Mouse (Mus musculus) urinary bladder, postnatal 25 days (tissue): ENCODE measurements around the gene Ankrd17.
"Not testable (repeated sequence)": the region's sequence is repeated elsewhere in the genome, so short reads cannot be mapped to it uniquely, and the experiment has no call there.

Source experiments
- DNase-seq: peaks from one replicate; pipeline ENCODE4 v3.0.0; 2022; ENCODE audit warnings: low spot score

The Ankrd17 gene

DNA sequence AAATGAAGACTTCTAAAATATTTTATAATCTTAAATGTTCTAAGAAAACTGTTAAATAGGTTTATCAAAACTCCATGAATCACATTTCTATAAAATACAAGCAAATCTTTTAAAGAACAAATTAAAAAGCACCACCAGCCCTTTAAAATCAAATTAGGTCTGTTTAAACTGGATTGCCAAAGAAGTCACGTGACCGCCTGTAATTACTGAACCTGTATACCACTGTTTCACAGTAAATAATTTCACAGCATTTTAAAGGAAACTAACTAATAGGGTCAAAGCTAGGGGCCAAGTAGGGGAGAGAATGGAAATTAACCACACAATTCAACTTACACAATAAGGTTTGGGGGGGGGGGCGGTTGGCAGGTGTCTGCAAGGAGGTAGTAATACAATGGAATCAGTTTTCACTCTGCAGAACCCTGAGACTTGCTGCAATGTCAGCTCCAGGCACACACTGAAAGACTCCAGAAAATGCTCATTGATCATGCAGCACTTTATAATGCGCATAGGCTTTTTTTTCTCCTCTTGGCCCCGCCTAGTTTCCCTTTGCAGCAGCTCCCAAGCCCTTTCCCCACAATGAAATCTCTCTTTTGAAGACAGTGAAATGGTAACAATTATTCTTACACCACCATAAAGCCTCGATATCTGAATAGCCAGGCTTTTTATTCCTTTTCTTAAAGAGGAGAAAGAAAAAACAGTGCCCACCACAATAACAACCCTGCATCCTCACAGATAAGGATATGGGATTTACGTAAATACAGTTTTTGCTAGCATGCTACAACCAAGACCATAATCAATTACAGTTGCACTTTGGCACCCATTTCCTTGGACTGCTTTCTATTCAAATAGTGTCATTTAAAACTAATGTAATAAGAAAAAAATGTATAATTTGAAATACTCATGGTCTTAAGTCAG lies 27.9 kb downstream of the Ankrd17 start:
- DNase-seq: no peak

DNA sequence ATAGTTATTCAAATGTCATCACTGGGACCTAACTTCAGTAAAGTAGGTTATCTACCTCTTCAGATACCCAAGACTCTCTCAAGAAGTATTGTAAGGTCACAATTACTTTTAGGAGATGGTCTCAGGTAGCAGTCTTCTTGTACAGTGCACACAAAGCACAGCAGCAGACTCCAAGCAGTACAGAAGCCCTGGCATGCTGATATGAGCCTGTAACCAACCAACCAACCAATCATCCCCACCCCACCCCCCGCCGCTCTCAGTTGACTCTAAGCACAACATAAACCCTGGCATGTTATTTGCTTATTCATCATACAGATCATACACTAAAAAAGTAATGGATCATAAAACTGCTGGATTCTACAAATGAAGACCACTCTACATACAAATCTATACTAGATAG lies 33.9 kb downstream of the Ankrd17 start:
- no peak for DNase-seq

DNA sequence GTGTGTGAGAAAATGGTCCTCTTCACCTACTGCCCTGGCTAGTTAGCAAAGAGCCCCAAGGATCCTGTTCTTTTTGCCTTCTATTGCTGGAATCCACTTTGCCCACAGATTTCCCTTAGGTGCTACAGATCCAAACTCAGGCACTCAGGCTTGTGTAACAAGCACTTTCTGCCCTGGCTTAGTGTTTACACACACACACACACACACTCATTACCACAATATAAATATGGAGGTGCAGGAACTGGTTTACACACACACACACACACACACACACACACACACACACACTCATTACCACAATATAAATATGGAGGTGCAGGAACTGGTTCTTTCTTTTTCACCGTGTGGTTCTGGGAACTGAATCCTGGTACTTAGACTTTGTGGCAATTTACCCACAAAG lies 35.3 kb downstream of the Ankrd17 start:
- DNase-seq: no peak

DNA sequence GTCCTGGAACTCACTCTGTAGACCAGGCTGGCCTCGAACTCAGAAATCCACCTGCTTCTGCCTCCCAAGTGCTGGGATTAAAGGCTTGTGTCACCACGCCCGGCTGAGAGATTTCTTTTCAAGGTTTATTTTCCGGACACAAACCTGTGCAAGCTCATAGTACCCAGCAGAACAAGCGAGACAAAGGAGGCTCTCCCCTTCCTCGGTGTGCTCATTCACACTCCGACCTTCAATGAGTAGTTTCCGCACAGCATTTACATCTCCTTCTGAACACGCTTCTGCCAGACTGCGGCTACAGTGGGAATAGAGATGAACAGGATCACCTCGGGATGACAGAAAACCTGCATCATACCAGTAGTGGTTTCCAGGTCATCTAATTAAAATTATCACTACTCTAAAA lies 68.0 kb downstream of the Ankrd17 start:
- DNase-seq: no peak

DNA sequence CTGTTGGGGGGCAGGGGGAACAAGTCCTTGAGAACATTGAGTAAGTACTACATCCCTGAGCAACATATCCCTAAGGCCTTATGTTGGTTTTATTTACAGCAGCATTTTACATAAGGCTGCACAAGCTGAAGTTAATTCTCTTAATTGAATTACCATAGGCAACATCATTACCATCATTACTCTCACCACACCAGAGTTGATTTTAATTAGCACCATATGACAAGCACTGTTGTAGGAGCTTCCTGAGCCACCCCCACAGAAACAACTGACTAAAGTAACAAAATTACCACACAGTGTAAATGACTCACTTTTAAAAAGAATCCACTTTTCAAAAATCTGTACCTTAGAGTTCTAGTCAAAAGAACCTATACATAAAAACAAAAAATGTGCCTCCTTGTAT lies 76.5 kb downstream of the Ankrd17 start:
- DNase-seq: no peak

DNA sequence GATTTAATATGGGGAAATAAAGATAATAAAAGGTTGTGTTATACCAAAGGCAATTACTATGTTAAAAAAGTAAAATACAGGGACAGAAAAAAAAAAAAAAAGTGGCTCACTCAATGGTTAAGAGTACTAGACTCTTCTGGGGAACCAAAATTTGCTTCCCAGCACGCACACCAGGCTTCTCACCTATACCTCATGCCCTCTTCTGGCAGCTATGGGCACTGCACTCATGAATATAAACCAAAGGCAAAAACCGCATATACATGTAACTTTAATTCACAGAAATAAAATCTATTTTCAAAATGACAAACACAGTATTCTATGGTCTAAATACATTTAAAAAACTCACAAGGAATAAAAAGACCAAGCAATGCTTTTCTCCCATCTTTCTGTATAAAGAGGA lies 79.8 kb downstream of the Ankrd17 start:
- DNase-seq: peak; percentile 12

DNA sequence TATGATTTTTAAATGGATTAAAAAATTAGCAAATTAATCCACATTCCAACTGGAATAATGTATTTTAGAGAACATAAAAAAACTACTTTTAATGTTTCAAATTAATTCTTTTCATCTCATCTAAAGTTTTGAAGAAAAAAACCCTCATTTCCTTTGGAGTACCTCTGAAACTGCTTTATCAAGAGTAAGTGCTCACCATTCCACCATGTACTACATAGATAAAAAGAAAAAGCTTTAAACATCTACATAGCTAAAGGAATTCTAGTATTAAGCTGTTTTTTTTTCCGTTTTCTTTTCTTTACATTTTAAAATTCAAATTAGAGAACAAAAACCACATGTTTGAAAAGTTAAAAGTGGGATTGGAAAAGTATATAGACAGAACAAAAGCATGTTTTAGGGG lies 86.3 kb downstream of the Ankrd17 start:
- no peak for DNase-seq

DNA sequence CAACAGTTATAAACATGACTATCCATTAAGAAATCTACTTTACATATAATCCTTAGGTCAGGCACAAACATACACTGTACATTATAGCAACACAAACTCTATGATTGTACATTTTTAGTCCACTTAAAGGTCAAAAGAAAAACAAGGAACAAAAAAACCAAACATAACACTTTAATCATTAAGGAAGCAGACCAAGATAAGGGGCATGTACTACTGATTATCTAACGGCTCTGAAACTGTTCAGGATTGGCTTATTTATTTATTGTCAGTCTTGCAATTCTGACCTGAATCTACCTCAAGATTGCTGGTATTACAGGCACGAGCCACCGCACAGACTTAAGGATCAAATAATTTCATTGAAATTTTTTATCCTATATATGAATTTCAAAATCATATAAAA lies 87.0 kb downstream of the Ankrd17 start:
- no peak for DNase-seq

DNA sequence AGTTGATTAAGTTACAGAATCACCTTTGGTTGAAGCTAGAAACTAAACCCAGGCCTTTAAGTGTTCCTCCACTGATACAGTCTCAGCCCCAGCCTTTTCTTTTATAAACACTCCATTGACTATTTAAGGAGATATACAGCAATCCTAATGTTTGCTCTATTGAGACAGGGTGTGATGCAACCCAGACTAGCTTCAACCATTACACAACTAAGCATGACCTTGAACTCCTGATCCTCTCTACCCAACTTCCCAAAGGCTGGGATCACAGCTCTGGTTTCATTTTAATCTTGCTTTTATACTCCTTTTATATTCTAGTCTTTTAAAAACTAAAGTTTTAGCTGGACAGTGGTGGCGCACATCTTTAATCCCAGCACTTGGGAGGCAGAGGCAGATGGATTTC lies 88.9 kb downstream of the Ankrd17 start:
- no peak for DNase-seq

DNA sequence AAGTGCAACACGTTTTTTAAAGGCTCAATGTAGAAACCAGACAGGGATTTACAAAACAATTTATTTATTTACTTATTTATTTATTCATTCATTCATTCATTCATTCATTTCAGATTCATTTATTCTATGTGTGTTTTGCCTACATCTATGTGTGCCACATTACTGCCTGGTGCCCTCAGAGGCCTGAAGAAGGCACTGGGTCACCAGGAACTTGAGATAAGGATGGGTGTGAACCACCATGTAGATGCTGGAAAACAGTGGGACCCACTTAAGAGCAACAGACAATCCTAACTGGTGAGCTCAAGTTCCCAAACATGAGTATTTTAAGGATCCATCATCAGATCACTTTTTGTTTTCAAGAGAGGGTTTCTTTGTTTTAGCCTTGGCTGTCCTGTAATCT lies 91.6 kb downstream of the Ankrd17 start:
- no peak for DNase-seq

DNA sequence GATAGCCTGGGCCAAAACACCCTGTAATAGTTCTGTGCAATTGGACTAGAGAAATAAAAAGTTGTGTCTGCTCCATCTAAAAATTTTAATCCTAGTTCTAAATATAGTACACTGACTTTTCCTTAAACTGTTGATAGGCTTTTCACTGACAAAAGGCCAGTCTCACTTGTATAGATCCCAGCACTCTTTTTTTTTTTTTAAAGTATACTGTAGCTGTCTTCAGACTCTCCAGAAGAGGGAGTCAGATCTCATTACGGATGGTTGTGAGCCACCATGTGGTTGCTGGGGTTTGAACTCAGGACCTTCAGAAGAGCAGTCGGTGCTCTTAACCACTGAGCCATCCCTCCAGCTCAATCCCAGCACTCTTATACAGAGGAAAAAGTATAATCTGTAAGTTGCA lies 104.1 kb downstream of the Ankrd17 start:
- DNase-seq: not testable (repeated sequence)

DNA sequence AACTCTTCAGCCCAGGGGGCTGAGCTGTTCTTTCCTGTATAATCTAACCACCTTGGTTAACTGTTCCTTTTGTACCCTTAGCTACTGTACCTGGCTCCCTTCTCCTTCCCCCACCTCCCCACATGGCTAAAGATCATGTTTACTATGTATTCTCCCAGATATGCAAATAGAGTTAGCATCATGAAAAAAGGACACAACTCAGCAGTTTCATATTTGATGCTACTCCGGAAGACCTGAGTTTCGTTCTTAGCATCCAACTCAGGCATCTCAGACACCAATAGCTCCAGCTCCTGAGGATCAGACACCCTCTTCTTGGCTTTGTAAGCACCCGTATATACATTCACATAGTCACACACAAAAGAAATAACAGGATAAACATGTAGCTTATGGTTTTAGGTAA lies 109.4 kb downstream of the Ankrd17 start:
- DNase-seq: no peak

DNA sequence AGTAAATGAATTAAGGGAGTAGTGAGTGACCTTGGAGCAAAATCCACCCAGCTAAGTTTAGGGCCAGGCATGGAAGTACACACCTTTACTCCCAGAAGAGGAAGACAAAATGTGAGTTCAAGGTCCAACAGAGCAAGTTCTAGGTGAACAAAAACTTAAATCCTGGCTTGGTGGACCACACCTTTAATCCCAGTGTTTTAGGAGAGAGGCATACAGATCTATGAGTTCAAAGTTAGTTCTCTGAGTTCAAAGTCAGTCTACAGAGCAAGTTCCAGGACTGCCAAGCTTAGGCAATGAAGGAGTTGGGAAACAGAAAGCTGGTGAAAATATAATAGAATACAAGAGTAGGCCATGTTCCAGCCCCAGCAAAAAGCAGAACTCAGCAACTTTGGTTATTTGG lies 118.9 kb downstream of the Ankrd17 start:
- no peak for DNase-seq

DNA sequence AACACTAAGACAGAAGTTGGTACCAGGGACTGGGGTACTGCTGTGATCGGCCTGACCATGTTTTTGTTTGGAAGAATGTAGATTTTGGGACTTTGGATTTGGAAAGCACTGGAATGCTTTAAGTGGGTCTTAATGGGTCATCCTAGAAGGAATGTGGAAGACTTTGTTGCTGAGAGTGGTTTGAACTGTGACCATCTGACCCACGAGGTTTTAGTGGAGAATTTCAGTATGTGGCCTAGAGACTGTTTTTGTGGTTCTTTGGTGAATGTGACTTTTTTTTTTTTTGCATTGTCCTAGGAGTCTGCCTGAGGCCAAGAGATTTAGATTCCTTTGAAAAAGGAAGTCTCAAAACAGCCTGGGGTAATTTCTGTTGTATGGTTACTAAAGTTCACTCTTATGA lies 119.4 kb downstream of the Ankrd17 start:
- no peak for DNase-seq

DNA sequence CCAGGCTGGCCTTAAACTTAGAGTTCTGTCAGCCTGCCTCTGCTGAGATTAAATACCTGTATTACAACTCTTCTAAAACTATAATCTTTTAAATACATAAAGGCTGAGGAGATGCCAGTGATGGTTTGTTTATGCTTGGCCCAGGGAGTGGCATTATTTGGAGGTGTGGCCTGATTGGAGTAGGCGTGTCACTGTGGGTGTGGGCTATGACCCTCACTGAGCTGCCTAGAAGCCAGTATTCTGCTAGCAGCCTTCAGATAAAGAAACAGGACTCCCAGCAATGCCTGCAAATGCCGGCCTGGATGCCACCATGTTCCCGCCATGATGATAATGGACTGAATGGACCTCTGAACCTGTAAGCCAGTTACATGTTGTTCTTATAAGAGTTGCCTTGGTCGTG lies 119.8 kb downstream of the Ankrd17 start:
- no peak for DNase-seq

DNA sequence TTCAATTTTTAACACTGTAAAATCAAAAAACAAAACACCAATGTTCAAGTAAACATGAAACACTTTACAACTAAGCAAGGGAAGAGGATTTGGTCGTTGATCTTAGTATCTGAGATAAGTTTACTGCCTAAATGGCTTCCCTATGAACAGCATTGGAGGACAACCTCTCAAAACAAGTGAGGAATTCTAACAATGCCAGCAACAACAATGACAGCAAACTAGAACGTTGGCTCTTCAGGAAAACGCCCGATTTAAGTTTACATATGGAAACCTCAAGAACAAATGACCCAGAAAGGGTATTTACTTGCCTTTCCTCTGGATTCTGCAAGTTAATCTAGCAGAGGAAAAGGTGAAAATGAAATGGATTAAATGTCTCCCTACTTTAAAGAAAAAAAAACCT lies 121.0 kb downstream of the Ankrd17 start:
- DNase-seq: no peak

DNA sequence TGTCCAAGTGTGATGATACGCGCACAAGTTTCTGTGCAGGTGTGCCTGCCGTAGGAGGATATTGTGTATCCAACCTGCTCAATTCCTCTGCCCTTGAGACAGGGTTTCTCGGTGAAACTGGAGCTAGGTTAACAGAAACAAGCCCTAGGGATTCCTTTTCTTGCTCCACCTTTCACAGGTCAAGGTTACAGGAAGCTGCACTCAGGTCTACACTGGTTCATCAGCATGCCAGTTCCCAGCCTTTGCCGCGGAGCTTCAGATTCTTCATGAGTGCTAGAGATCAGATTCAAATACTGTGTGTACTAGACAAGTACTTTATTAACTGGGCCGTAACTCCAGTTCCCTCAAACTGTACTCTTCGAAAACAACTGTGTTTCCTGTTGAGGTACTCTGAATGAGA lies 131.2 kb downstream of the Ankrd17 start:
- DNase-seq: no peak

DNA sequence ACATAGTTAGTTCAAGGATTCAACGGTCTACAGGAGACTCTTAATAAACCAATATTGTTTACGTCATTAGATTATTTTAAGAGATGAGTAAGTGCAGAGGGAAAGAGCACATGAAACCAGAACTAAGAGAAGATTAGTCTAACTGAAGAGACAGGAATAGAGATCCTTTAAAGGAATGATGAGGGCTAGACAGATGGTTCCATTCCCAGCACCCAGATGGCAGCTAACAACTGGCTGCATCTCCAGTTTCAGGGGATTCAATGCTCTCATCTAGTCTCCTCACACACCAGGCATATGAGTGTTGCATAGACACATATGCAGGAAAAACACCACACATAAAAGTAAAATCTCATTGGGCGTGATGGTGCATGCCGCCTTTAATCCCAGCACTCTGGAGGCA lies 133.1 kb downstream of the Ankrd17 start:
- DNase-seq: no peak

DNA sequence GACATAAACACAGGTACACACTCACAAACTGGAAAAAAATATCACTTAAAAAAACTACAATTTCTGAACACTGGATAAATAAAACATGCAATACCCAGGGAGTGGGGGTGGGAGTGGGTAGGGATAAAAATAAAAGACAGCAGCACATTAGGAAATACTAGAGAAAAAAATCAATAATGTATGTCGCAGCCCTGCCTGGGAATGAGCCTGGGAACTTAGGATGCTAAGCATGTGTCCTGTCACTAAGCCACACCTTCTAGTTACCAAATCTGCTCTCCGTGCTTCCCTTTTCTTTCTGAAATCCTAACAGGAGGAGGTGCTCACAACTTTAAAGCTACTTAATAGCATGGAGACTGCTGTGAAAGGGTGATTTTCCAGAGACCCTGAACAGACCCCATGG lies 136.6 kb downstream of the Ankrd17 start:
- no peak for DNase-seq

DNA sequence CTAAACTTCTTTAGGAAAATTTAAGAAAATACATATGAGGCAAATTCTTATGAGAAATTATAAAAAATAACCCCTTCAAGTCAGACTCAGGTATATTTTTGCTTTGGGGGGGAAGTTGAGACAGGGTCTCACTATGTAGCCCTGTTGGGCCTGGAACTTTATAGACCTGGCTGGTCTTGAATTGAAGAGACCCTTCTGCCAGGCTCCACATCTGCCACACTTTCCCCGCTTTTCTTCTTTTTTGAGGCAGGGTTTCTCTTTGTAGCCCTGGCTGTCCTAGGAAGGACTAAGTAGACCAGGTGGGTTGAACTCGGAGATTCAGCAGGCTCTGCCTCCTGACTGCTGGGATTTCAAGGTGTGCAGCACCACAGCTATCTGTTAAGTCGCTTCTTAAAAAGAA lies 139.7 kb downstream of the Ankrd17 start:
- no peak for DNase-seq

DNA sequence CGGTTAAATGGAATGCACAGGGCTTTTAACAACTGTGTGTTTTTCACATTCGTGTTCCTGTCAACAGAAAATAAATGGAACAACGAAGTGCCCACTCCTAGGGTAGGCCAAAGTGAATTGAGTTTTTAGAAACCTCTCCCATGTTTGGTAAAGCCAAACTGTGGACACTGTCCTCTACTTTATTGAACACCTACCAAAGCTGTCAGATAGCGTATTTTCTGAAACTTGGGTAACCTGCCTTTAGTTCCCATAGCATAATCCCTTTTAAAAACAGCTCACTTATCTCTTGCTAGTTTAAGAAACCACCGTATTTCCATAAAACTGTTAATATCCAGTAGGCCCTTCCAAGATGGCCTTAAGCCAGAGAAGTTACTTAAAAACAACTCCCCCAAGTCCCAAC lies 141.6 kb downstream of the Ankrd17 start:
- DNase-seq: no peak

DNA sequence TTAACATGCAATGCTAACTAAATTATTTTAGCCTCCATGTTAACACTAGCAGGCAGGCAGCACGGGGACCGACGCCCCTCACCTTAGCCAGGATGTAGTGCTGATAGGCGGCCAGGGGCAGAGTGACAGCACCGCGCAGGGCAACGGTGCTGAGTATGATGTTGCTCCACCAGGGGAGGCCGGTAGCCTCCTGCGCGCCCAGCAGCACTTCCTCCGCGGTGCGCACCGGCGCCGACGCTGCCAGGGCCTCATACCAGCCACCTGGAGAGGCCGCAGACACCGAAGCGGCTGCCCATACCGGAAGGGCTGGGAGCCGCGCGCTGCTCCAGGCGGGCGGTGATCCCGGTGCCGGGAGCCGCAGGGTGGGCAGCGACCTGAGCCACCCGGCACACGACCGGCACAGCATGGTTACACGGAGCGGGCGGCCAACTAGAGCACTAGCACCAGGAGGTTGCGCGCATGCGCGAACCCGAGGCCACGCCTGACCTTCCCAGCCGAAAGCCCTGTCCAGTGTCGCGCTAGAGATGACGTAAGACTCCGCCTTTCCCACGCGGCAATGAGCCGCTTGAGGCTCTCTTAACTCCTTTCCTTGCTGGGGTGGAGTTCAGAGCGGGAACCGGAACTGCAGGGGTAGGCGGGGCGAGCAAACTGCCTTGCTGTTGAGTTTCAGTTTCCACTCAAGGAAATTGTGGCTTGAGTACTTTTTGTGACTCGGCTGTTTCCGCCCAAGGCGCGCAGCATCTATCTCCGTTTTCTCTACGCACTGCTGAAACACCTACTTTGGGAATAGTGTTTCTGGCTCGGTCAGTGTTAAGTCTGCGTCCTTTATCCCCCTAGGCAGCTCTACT lies 142.6 kb downstream of the Ankrd17 start, which contains the start of gene Cox18:
Gene Cox18 (minus strand): TSS at position 468 of the 848 bp plus-strand sequence.
- DNase-seq: peak; percentile 97

DNA sequence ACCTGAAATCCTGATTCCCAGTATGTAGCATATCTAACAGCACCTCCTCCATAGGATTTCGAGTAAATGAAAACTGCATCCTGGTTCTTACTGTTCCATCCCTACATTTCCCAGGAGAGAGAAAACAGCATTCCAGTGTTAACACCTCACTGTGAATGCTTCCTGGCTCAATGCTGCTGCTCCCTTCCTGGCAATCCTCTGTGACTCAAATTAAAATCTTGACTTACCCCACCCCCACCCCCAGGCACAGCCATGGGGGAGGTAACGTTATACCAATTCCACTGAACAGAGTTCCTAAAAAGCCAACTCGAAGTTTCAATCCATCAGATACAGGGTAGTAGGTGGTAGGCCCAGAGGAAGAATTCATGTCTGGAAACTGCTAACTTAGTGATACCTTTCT lies 143.4 kb downstream of the Ankrd17 start:
- no peak for DNase-seq
